Mouse (Mus musculus) activated CD4-positive, CD25-positive, alpha-beta regulatory T cell, adult 4 months (primary cell): ENCODE results near the gene Gm21477. TPM values are rescaled to one million over a fixed set of nuclear protein-coding genes. Genes with fewer than 3 reads are reported as not detected.
"Not testable (repeated sequence)": the region's sequence is repeated elsewhere in the genome, so short reads cannot be mapped to it uniquely, and the experiment has no call there.

ENCODE experiments used
- ATAC-seq: one replicate; pipeline ENCODE4 v1.8.0; 2017
- polyA plus RNA-seq, 2 experiments: library from polyadenylated mRNA; unstranded; fragments of 100-300 nt; shearing (Covaris generic); gene quantifications; one replicate each; pipeline ENCODE4 v1.2.1; 2017

Gm21477 gene
- polyA plus RNA-seq: not detected

DNA sequence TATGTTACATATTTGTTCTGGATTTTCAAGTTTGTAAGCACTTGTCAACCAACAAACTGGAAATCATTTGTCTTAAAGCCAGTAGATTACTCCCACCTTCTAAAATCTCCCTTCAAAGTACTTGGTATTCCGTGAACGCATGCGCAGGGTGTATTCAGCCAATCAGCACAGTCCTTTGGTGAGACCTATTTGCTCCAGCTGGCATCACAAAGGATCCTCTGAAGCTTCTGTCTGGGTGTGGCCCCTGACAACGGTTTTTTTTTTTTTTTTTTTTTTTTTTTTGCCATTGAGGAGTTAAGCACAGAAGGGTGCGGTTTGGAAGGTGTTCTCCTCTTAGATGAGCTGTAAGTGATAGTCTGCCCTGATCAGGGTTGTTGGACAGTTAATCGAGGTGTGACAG, at the start of gene Gm21477:
Gene Gm21477 (plus strand): TSS at position 301 of the 400 bp plus-strand sequence.
- ATAC-seq: not testable (repeated sequence)
